Mouse (Mus musculus) megakaryocyte-erythroid progenitor cell, adult 5 weeks (primary cell): Measurements from ENCODE around the gene Gpr85. TPM values are rescaled to one million over a fixed set of nuclear protein-coding genes. Genes with fewer than 3 reads are reported as not detected.

Source experiments
- polyA plus RNA-seq: library from polyadenylated mRNA; stranded (reverse); fragments of >175 nt; gene quantifications from 2 replicates; pipeline ENCODE4 v1.2.3, GENCODE M21; 2012

Gpr85 gene
- 0.25 and 0.79 TPM in 2 replicates for polyA plus RNA-seq

DNA sequence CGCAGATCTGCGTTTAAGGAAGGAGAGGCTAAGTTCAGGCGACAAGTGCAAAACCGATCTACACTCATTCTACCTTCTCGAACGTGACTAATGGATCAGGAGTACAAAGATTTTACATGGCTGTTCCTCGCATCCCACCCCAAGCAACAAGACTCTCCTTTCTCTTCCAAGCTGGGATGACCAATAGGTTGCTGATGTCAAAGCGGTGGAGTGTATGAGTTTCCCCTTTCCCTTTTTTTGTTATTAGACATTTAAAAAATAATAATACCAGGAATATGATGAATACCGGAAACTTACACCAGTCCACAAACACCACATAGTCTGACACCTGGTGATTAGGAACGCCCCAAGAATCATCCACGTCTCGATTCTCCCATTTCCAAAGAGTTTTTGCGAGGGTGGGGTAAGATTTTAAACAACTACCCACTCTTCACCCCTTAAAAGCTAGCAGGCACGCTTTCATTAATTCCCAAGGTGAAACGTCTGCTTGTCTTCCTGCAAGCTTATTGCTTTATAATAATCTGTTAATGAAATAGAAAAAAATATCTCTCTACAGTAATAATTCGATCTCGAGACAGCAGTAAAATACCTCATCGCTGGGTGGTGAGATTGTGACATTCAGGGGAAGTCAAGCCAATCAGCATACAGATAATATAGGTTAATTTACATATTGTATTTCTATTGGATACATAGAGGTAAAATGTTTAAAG, at the start of gene Gpr85:
Gene Gpr85 (minus strand): TSS at position 598 of the 710 bp plus-strand sequence.

DNA sequence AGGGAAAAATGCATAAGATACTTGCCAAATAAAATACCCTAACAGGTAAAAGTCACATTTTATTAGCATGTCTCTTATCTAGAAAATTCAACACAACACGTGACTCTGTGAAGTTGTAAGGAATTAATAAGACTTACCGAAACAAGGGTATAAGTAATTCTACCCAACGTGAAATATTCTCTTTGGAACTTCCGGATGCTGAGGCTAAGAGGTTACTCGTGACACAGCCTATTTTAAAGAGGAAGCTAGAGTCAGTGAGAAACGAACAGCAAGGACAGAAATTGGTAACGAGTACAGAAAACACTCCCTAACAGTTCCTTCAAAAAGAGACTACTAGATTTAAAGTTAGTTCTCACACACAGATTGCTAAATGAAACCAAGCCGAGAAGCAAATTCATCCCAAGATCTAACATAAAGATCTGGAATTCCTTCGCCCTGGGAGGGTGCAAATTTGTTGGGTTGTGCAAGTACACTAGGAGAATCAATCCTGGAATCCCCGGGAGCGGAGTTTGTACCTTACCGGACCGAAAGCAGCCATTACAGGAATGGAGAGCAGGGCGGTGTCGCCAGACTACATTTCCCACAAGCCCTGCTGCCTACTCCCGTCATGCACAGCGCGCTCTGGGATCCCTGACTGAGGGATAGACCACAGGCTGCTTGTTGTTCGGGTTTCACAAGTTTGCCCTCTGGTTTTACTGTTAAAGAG, 31.3 kb upstream of the Gpr85 start, which contains the start of gene 2610001J05Rik:
Gene 2610001J05Rik (minus strand): TSS at position 600 of the 706 bp plus-strand sequence.

Other genes with a start within 250 kb of the Gpr85 start
- 7.8 and 8.9 TPM in 2 replicates for gene Tmem168, start 231.8 kb downstream of the Gpr85 start, polyA plus RNA-seq
- gene Bmt2, start 162.0 kb downstream of the Gpr85 start, polyA plus RNA-seq, result 1.9 and 2.5 TPM in 2 replicates
- 26.9 and 28.8 TPM in 2 replicates for gene 2610001J05Rik, start 31.6 kb upstream of the Gpr85 start, polyA plus RNA-seq